Mouse (Mus musculus) left cerebral cortex, postnatal 4 days (tissue): ENCODE measurements around the gene Hspa14. TPM values are rescaled to one million over a fixed set of nuclear protein-coding genes. Genes with fewer than 3 reads are reported as not detected.
A peak's percentile ranks its signal among the peaks of the same experiment; 100 is the strongest.

Experiments used
- DNase-seq: peaks from one replicate; pipeline ENCODE4 v3.0.0-alpha.2; 2022
- intact Hi-C: fragments of 180-260 bp; cut with DNase I; formaldehyde crosslinking; loops from one replicate; pipeline ENCODE4 v1.15.1; 2025
- total RNA-seq, 2 experiments: library from RNA; stranded (reverse); gene quantifications; 2 replicates each; pipeline ENCODE4 v1.2.3; 2021

The Hspa14 gene
- 10 to 100 TPM; 51.3 to 53.0 TPM for total RNA-seq

DNA sequence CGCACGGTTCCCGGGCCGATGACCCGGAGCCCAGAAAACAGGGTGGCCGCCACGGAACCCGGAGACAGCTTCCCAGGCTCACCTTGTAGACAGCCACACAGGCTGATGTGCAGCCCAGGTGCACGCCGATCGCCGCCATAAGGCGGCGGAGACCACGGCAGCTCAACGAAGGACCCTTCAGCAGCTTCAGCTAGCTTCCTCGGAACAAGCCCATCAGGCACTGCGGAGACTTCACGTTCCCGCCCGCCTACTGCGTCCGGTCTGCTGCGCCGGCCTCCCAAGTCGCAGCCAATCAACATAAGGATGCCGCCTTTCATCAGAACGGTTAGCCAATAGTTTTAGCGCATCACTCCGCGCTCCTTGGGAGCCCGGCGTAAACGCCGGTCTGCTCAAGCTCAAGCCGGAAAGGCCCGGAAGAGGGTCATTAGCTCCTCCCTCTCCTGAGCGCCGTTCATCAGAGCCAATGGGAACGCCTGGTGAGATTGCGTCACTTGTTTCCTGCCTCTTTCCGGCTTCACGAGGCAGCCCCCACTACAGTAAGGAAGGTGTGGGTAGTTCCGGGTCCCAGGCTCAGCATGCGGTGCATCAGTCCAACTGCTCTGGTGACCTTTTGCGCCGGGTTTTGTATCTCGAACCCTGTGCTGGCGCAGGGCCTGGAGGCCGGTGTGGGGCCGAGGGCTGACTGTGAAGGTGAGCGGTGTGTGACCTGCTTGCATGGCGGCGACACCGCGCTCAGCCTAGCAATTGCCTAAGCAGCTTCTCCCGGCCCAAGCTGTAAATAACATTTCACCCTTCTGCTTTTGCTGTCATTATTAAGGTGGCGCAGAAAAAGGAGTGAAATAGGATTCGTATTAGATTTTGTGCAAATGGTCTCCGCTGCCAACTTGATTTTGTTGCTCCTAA, at the start of gene Hspa14, which contains the start of the genes Gm45902 and Cdnf:
Hspa14 (minus strand) TSS at position 263 of the 903 bp plus-strand sequence.
Gm45902 (minus strand) TSS at position 239 of the 903 bp plus-strand sequence.
Cdnf (plus strand) TSS at position 479 of the 903 bp plus-strand sequence.
- DNase-seq: peak; percentile 95
- intact Hi-C loops: no loop called here

DNA sequence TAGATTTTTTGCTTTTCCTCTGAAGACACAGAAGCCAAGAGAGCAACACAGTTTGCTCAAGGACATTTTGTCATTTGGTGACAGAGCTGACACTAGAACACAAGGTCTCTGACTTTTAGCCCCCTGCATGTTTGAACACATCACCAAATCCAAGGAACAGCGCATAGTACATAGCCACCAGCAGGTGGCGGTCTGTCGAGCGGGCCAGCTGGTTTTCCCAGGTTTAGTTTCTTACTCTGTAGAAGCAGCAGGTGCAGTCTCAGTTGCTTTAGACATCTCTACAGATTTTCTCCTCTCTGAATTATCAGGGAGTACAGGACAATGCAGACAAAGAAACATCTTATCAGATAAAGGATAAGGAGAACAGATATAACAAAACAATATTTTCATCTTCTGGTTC, 34.0 kb upstream of the Hspa14 start:
- intact Hi-C loops: loop anchor here (10.0 kb wide), 1 partner anchor 248 kb away; no protein-coding TSS in a partner anchor

DNA sequence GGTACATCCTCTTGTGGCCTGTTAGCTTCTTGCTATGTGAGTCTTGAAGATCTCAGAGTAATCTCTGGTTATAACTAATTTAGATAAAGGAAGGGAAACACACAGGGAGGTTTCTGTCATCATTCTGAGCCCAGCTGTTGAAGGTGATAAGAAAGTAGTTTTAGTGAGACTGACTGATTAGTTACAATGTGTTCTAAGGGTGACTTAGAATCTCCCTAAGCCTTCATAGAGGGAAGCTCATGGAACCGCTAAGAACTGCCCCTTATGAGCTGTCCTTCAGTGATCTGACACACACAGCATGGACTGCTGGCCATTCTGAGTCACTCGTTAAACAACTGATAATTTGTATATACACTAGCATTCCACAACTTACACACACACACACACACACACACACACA, 33.4 kb upstream of the Hspa14 start:
- intact Hi-C loops: loop anchor here (10.0 kb wide), 1 partner anchor 249 kb away; no protein-coding TSS in a partner anchor
- no peak for DNase-seq

More for the DNA sequence above, 34.0 kb upstream of the Hspa14 start:
- peak; percentile 61 for DNase-seq

- intact Hi-C loops: loop anchor here (10.0 kb wide), 1 partner anchor 253 kb away; no protein-coding TSS in a partner anchor
- no peak for DNase-seq
Measured at GRCm38 (mm10) chr2:3541307-3542079, 28.9 kb upstream of the Hspa14 start.

DNA sequence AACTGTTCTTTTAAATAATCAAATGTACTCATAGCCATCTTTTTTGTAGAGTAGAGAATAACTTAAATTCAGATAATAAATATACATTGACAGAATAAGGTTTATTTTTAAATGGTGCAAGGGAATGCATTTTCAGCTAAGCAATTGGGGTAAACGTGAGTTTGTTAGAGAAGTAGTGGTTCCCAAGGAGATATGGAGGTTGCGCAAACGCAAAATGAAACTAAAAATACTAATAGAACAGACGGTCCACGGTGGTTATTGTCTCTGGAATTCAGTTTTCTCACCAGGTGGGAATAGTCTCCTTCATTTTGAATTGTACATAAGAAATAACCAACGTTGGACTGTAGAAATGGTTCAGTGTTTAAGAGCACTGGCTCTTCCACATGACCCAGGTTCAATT, 13.7 kb upstream of the Hspa14 start:
- intact Hi-C loops: no loop called here
- DNase-seq: no peak

- intact Hi-C loops: no loop called here
- no peak for DNase-seq
Measured at GRCm38 (mm10) chr2:3522558-3522957, 9.9 kb upstream of the Hspa14 start.

DNA sequence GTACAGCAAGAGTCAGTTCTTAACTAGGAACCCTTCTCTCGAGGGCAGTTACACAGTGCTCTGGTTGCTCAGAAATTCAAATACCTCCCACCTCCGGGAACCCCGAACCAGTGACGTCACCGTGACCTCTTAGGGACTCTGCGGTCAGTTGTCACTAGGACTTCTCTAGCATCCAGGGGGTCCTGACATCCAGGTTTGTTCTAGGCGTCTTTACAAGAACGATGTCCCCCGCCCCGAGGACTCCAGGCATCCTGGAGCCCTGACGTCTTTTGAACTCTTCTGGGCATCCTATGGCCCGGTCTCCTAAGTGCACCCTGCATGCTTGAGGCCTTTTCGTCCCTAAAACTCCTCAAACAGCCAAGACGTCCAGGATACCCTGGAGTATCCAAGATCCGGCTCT, 538 bp downstream of the Hspa14 start:
- DNase-seq: peak; percentile 11
- intact Hi-C loops: no loop called here

- no peak for DNase-seq
- intact Hi-C loops: no loop called here
Measured at GRCm38 (mm10) chr2:3500886-3501285, 11.7 kb downstream of the Hspa14 start.

DNA sequence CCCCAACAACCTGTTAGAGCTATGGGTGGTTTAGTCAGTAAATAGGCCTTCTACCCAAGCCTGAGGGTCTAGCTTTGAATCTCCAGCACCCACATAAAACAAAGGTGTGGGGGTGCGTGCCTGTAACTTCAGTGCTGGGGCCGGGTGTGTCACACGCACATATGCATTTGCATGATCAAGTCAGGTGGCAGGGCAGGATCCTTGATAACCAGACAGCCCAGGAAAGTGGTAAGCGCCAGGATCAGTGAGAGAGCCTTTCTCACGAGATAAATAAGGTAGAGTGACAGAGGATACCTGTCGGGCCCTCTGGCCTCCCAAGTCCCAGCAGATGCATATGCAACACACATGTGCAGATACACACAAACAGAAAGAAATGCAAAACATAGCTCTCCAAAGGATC, 13.1 kb downstream of the Hspa14 start:
- no peak for DNase-seq
- intact Hi-C loops: no loop called here

DNA sequence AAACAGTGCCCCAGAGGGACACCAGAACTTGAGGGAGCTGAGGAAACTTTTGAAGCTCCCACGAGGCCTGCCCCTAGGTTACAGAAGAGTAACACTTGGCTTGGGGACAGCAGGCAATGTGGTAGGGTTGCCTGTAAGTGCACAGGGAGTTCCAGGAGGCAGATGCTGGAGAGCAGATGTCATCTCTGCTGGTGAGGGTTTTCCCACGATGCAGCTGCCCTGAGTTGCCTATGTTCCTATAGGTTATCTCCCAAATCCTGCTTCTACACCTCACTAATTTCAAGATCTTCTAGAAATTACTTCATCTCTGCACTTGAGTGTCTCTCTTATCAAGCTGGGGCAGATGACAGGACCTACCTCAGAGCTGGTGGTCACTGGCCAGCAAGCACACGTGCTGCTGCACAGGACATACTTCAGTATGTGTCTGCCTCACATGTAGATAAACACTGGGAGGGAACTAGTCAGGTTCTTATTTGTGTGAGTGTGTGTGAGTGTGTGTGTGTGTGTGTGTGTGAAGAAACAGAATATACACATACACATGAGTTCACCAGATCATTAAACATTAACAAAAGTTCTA, 18.7 kb downstream of the Hspa14 start:
- no peak for DNase-seq
- intact Hi-C loops: no loop called here

GRCm38 (mm10) chr2:3489816-3490215, 22.8 kb downstream of the Hspa14 start:
- no peak for DNase-seq
- intact Hi-C loops: no loop called here

GRCm38 (mm10) chr2:3480239-3480638, 32.4 kb downstream of the Hspa14 start:
- intact Hi-C loops: no loop called here
- DNase-seq: no peak

- no peak for DNase-seq
- intact Hi-C loops: no loop called here
Measured at GRCm38 (mm10) chr2:3475746-3476251, 36.8 kb downstream of the Hspa14 start.

GRCm38 (mm10) chr2:3474861-3475283, 37.7 kb downstream of the Hspa14 start, which contains the start of gene Suv39h2:
Gene Suv39h2, minus strand, starts transcription at chr2:3475031.
- intact Hi-C loops: no loop called here
- DNase-seq: peak; percentile 99

GRCm38 (mm10) chr2:3474361-3474805, 38.2 kb downstream of the Hspa14 start:
- peak; percentile 68 for DNase-seq
- intact Hi-C loops: no loop called here

GRCm38 (mm10) chr2:3473891-3474290, 38.7 kb downstream of the Hspa14 start:
- intact Hi-C loops: no loop called here
- no peak for DNase-seq

GRCm38 (mm10) chr2:3456590-3456989, 56.0 kb downstream of the Hspa14 start:
- intact Hi-C loops: no loop called here
- DNase-seq: no peak

DNA sequence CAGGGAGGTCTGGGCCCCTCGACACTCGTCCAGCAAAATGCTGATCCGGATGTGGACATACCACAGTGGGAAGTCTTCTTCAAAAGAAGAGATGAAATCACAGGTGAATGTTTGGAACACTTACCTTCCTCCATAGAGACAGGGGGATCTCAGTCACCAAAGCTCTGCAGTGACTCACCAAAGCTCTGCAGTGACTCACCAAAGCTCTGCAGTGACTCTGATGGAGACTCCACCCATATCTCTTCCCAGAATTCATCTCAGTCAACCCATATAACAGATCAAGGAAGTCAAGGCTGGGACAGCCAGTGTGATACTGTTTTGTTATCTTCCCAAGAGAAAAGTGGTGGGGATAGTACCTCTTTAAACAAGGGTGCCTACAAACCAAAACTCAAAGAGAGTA, 59.5 kb downstream of the Hspa14 start:
- intact Hi-C loops: no loop called here
- DNase-seq: no peak

DNA sequence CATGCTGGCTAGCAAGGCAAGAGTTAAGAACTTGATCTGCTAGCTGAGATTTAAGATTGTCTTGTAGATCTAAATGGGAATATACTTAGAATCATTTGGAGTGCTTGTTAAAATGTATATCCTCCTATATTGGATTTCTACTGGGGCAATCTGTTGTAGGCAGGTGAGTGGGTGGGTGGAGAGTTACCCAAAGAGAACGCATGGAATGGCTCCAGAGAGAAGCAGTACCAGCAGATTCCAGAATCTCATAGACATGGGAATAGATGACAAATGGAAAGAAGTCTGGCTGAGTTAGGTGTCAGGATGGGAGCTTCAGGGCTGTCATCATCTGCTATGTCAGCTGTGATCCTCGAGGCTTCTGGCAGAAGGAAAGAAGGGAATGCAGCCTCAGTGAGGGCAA, 63.2 kb downstream of the Hspa14 start:
- intact Hi-C loops: no loop called here
- DNase-seq: no peak

DNA sequence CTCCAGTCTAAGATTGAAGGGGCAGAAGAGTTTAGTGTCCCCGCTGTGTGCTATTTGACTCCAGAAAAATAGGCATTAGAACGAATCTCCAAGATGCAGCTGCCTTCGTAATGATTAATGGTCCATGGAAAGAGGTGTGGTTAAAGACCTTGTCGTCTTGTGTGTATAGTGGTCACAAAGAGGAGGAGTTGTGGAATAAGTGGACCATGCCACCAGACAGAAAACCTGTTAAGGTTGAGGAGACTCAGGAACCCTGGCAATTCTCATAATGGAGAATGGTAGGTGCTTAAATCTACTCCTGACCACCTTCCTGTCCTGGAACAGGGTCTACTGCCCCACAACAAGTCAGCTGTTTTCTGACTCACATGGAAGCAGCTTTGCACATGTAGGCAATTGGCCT, 66.6 kb downstream of the Hspa14 start:
- intact Hi-C loops: no loop called here
- DNase-seq: no peak

DNA sequence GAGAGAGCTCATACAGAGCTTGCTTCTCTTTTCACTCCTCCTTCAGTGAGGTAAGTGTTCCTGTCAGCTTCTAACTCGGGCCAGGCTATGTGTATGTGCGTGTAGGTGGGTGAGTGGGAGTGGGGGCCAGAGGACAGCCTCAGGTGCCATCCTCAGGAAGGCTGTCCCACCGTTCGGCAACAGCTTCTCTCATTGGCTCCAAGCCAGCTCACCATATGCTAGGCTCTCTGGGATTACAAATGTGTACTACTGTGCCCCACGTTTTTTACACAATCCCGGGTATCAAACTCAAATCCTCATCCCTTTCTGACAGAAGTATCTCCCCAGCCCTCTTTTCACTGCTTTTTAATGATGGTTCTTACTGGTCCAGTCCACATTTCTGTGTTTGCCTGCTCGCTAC, 68.4 kb downstream of the Hspa14 start:
- DNase-seq: peak; percentile 43

More for the DNA sequence above, 68.4 kb downstream of the Hspa14 start:
- intact Hi-C loops: no loop called here
